Mouse (Mus musculus) embryonic fibroblast, embryonic 13.5 days (primary cell): ENCODE measurements around the gene Pdcd4. TPM values are rescaled to one million over a fixed set of nuclear protein-coding genes. Genes with fewer than 3 reads are reported as not detected.

Experiments used
- H3K27ac ChIP-seq: 2 replicates; pipeline ENCODE4 v1.5.1; 2012; ENCODE audit warnings: low read length, control low read depth, inconsistent platforms; ENCODE audit not compliant: insufficient read depth
- H3K4me1 ChIP-seq: 2 replicates; pipeline ENCODE4 v1.6.1; 2011; ENCODE audit warnings: low read length; ENCODE audit not compliant: control insufficient read depth, insufficient read depth
- H3K4me3 ChIP-seq: 2 replicates; pipeline ENCODE4 v1.5.1; 2011; ENCODE audit warnings: mild to moderate bottlenecking, control low read depth, low read length; ENCODE audit not compliant: insufficient read depth
- CTCF ChIP-seq: IDR thresholded peaks from 2 replicates; pipeline ENCODE4 v1.5.1; 2011; ENCODE audit warnings: mild to moderate bottlenecking, control low read depth, low read length, moderate library complexity, borderline replicate concordance; ENCODE audit not compliant: insufficient read depth
- POLR2A ChIP-seq: IDR thresholded peaks from 2 replicates; pipeline ENCODE4 v1.6.1; 2011; ENCODE audit warnings: low read depth, mild to moderate bottlenecking, control low read depth, low read length, moderate library complexity
- polyA plus RNA-seq: library from polyadenylated mRNA; stranded (reverse); fragments of >200 nt; gene quantifications from 2 replicates; pipeline ENCODE4 v1.2.4, GENCODE M21; 2011; ENCODE audit warnings: low read depth; ENCODE audit not compliant: missing spikeins, insufficient read length

The Pdcd4 gene
- polyA plus RNA-seq = 40.4 and 41.4 TPM in 2 replicates

GRCm38 (mm10) chr19:53892061-53892460, at the start of gene Pdcd4:
Gene Pdcd4, plus strand, starts transcription at chr19:53892231.
- TF ChIP-seq POLR2A (no peak), CTCF (no peak)
- Histone ChIP-seq H3K4me3 (no peak within 1 kb of the TSS), H3K4me1 (peaks cover 3% of the 10 kb centered on the region; the same call in 1 of the 2 replicates)

GRCm38 (mm10) chr19:53843972-53844371, 48.1 kb upstream of the Pdcd4 start:
- Histone ChIP-seq H3K4me3 (no peak overlapping the region), H3K4me1 (no peaks in the 10 kb centered on the region), H3K27ac (no peak overlapping the region)
- TF ChIP-seq POLR2A = no peak
- TF ChIP-seq CTCF = no peak

More at GRCm38 (mm10) chr19:53892061-53892460, at the start of gene Pdcd4:
- peak within 1 kb of the TSS; percentile 14; the same call in 1 of the 2 replicates for H3K27ac ChIP-seq

- Histone ChIP-seq H3K4me1 (no peaks in the 10 kb centered on the region; the same call in 1 of the 2 replicates), H3K27ac (no peak overlapping the region), H3K4me3 (no peak overlapping the region)
- no peak for TF ChIP-seq CTCF
- TF ChIP-seq POLR2A = no peak
Observed at GRCm38 (mm10) chr19:53848272-53848995, 43.6 kb upstream of the Pdcd4 start.

GRCm38 (mm10) chr19:53850166-53850922, 41.7 kb upstream of the Pdcd4 start:
- no peak for TF ChIP-seq POLR2A
- TF ChIP-seq CTCF = no peak

GRCm38 (mm10) chr19:53851352-53851751, 40.7 kb upstream of the Pdcd4 start:
- Histone ChIP-seq H3K27ac (no peak overlapping the region), H3K4me1 (no peaks in the 10 kb centered on the region; the same call in 1 of the 2 replicates)
- TF ChIP-seq CTCF (no peak), POLR2A (no peak)

More at GRCm38 (mm10) chr19:53850166-53850922, 41.7 kb upstream of the Pdcd4 start:
- Histone ChIP-seq H3K27ac (peak overlapping the region; percentile 41), H3K4me1 (no peaks in the 10 kb centered on the region; the same call in 1 of the 2 replicates), H3K4me3 (no peak overlapping the region)

GRCm38 (mm10) chr19:53851826-53852698, 40.0 kb upstream of the Pdcd4 start:
- no peak overlapping the region for H3K4me3 ChIP-seq
- no peak for TF ChIP-seq CTCF
- TF ChIP-seq POLR2A = no peak
- no peak overlapping the region for H3K27ac ChIP-seq
- H3K4me1 ChIP-seq = no peaks in the 10 kb centered on the region; the same call in 1 of the 2 replicates

More at GRCm38 (mm10) chr19:53851352-53851751, 40.7 kb upstream of the Pdcd4 start:
- H3K4me3 ChIP-seq = no peak overlapping the region

GRCm38 (mm10) chr19:53852699-53853451, 39.2 kb upstream of the Pdcd4 start:
- Histone ChIP-seq H3K4me3 (no peak overlapping the region), H3K27ac (no peak overlapping the region), H3K4me1 (no peaks in the 10 kb centered on the region; the same call in 1 of the 2 replicates)
- no peak for TF ChIP-seq CTCF
- no peak for TF ChIP-seq POLR2A

- no peak for TF ChIP-seq CTCF
- TF ChIP-seq POLR2A = no peak
- Histone ChIP-seq H3K4me3 (no peak overlapping the region), H3K4me1 (no peaks in the 10 kb centered on the region; the same call in 1 of the 2 replicates), H3K27ac (no peak overlapping the region)
Observed at GRCm38 (mm10) chr19:53854978-53855377, 37.1 kb upstream of the Pdcd4 start.

- H3K4me1 ChIP-seq = no peaks in the 10 kb centered on the region
- no peak overlapping the region for H3K27ac ChIP-seq
- no peak overlapping the region for H3K4me3 ChIP-seq
- TF ChIP-seq CTCF (no peak), POLR2A (no peak)
Observed at GRCm38 (mm10) chr19:53855781-53856180, 36.2 kb upstream of the Pdcd4 start.
